Mouse (Mus musculus): ENCODE data around the gene Akap13. TPM values are rescaled to one million over a fixed set of nuclear protein-coding genes. Genes with fewer than 3 reads are reported as not detected.

Akap13 gene
- total and polyA plus RNA-seq, 2 experiments: 8.5 to 92.1 TPM

DNA sequence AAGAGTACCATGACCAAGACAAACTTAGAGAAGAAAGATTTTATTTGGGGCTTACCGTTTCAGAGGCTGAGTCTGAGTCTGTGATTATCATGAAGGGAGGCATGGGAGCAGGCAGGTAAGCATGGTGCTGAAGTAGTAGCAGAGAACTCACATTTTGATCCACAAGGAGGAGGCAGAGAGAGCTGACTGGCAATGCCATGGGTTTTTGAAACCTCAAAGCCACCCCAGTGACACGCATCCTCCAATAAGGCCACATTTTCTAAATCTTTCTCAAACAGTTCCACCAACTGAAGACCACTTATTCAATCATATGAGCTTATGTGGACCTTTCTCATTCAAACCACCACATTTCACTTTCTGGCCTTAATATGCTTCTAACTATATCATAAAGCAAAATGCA, 121.5 kb downstream of the Akap13 start:
- H3K4me1 ChIP-seq (ENCODE audit: control insufficient read depth, insufficient read depth, low read length): peaks cover 4% of the 10 kb centered on the region; the same call in 1 of the 2 replicates
- no peak overlapping the region for H3K9ac ChIP-seq (ENCODE audit: low read depth, low read length)
- DNase-seq (ENCODE audit: extremely low read depth, low read depth, low spot score): no peak
- H3K79me2 ChIP-seq (ENCODE audit: control insufficient read depth, insufficient read depth, low read length): no peaks in the 10 kb centered on the region; the same call in 1 of the 2 replicates
- H3K4me3 ChIP-seq (ENCODE audit: insufficient read depth, low read depth, low read length): no peak overlapping the region
- no peaks in the 10 kb centered on the region for H3K27me3 ChIP-seq (ENCODE audit: control insufficient read depth, insufficient read depth, low read length)
- H3K27ac ChIP-seq (replicated peaks; ENCODE audit: insufficient read depth, low read depth, low read length): no peak overlapping the region
- WGBS: 95% methylated on average over 2 of the region's 2 CpGs
- no peak for TF ChIP-seq POLR2A (IDR thresholded peaks at IDR 0.05; ENCODE audit: extremely low read depth, insufficient read depth, low read length)
- TF ChIP-seq CTCF (IDR thresholded peaks at IDR 0.05; ENCODE audit: low read depth, low read length): no peak
- H3K36me3 ChIP-seq (ENCODE audit: control insufficient read depth, insufficient read depth, low read length): peaks cover 12% of the 10 kb centered on the region

DNA sequence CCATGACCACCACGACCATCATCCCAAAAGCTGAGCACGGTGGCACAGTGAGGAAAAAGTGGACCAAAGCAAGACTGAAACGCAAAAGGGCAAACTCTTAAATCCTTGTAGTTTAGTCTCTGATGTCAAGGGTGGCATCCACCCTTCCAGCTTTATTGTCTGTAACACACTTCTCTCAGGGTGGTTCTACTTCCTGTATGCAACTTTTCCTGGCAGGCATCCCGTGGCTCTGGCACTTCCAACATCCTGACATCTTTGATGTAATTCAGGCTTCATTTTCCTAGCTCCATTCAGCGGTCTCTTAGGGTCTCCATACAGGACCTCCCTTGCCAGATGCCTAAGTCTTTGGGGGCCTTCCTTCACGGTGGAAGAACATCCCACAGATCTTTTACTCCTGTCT, 122.0 kb downstream of the Akap13 start:
- peaks cover 4% of the 10 kb centered on the region; the same call in 1 of the 2 replicates for H3K4me1 ChIP-seq (ENCODE audit: control insufficient read depth, insufficient read depth, low read length)
- TF ChIP-seq CTCF (IDR thresholded peaks at IDR 0.05; ENCODE audit: low read depth, low read length): no peak
- no peak for TF ChIP-seq POLR2A (IDR thresholded peaks at IDR 0.05; ENCODE audit: extremely low read depth, insufficient read depth, low read length)
- H3K9ac ChIP-seq (ENCODE audit: low read depth, low read length): no peak overlapping the region
- peaks cover 12% of the 10 kb centered on the region for H3K36me3 ChIP-seq (ENCODE audit: control insufficient read depth, insufficient read depth, low read length)
- no peak for DNase-seq (ENCODE audit: extremely low read depth, low read depth, low spot score)
- H3K27ac ChIP-seq (replicated peaks; ENCODE audit: insufficient read depth, low read depth, low read length): no peak overlapping the region
- H3K4me3 ChIP-seq (ENCODE audit: insufficient read depth, low read depth, low read length): no peak overlapping the region
- no peaks in the 10 kb centered on the region for H3K27me3 ChIP-seq (ENCODE audit: control insufficient read depth, insufficient read depth, low read length)
- 86% methylated on average over 6 of the region's 6 CpGs for WGBS
- peaks cover 3% of the 10 kb centered on the region; the same call in 1 of the 2 replicates for H3K79me2 ChIP-seq (ENCODE audit: control insufficient read depth, insufficient read depth, low read length)

DNA sequence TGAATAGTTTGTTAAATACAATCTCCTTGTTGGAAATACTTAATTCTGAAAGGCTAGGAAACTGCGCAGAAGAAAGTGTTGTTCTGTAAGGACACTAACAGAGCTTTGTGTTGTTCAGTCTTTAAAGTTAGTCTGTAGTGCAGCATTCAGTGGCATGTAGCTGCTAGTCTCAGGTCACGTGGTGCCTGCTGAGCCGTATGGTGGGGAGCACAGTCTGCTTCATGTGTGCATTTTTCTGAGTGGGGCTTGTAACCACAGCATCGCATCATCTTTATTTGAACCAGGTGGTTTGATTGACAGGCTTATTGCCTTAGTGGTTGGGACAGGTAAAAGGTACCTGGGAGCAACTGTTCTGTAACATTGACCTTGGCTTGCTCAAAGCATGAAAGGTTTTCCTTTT, 123.3 kb downstream of the Akap13 start:
- Histone ChIP-seq H3K4me3 (ENCODE audit: insufficient read depth, low read depth, low read length) (no peak overlapping the region), H3K27me3 (ENCODE audit: control insufficient read depth, insufficient read depth, low read length) (no peaks in the 10 kb centered on the region), H3K36me3 (ENCODE audit: control insufficient read depth, insufficient read depth, low read length) (peaks cover 12% of the 10 kb centered on the region), H3K9ac (ENCODE audit: low read depth, low read length) (no peak overlapping the region), H3K27ac (replicated peaks; ENCODE audit: insufficient read depth, low read depth, low read length) (no peak overlapping the region), H3K4me1 (ENCODE audit: control insufficient read depth, insufficient read depth, low read length) (peaks cover 7% of the 10 kb centered on the region; the same call in 1 of the 2 replicates), H3K79me2 (ENCODE audit: control insufficient read depth, insufficient read depth, low read length) (peaks cover 8% of the 10 kb centered on the region; the same call in 1 of the 2 replicates)
- no peak for TF ChIP-seq POLR2A (IDR thresholded peaks at IDR 0.05; ENCODE audit: extremely low read depth, insufficient read depth, low read length)
- TF ChIP-seq CTCF (IDR thresholded peaks at IDR 0.05; ENCODE audit: low read depth, low read length): no peak
- DNase-seq (ENCODE audit: extremely low read depth, low read depth, low spot score): no peak
- 98% methylated on average over 4 of the region's 4 CpGs for WGBS

- peaks cover 16% of the 10 kb centered on the region for H3K36me3 ChIP-seq (ENCODE audit: control insufficient read depth, insufficient read depth, low read length)
- no peak overlapping the region for H3K9ac ChIP-seq (ENCODE audit: low read depth, low read length)
- H3K4me3 ChIP-seq (ENCODE audit: insufficient read depth, low read depth, low read length): no peak overlapping the region
- no peak overlapping the region for H3K27ac ChIP-seq (replicated peaks; ENCODE audit: insufficient read depth, low read depth, low read length)
- no peak for TF ChIP-seq CTCF (IDR thresholded peaks at IDR 0.05; ENCODE audit: low read depth, low read length)
- no peak for TF ChIP-seq POLR2A (IDR thresholded peaks at IDR 0.05; ENCODE audit: extremely low read depth, insufficient read depth, low read length)
- no peaks in the 10 kb centered on the region for H3K27me3 ChIP-seq (ENCODE audit: control insufficient read depth, insufficient read depth, low read length)
- H3K79me2 ChIP-seq (ENCODE audit: control insufficient read depth, insufficient read depth, low read length): peaks cover 8% of the 10 kb centered on the region; the same call in 1 of the 2 replicates
- DNase-seq (ENCODE audit: extremely low read depth, low read depth, low spot score): no peak
- WGBS: 89% methylated on average over 4 of the region's 4 CpGs
- peaks cover 4% of the 10 kb centered on the region for H3K4me1 ChIP-seq (ENCODE audit: control insufficient read depth, insufficient read depth, low read length)
These were observed 126.8 kb downstream of the Akap13 start for GRCm38 (mm10) chr7:75582091-75582490.

DNA sequence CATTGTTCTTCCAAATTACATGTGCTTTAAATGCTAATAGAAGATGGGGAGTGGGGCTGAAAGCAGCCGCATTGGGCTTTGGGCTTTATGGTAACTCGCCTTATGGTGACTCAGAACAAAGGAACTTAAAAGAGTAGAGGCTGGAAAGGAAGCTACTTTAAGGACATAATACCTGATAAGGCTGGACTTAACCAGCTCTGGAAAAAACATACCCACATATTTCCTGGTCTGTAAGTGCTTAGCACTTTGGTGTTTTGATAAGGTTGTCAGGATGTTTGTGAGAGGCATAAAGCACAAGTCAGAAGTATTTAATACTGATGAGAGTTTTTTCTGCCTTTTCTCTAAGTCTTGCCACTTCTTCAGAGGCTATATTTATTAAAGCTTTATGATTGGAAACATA, 128.8 kb downstream of the Akap13 start:
- Histone ChIP-seq H3K4me3 (ENCODE audit: insufficient read depth, low read depth, low read length) (no peak overlapping the region), H3K27ac (replicated peaks; ENCODE audit: insufficient read depth, low read depth, low read length) (no peak overlapping the region), H3K4me1 (ENCODE audit: control insufficient read depth, insufficient read depth, low read length) (peaks cover 8% of the 10 kb centered on the region), H3K36me3 (ENCODE audit: control insufficient read depth, insufficient read depth, low read length) (peaks cover 19% of the 10 kb centered on the region), H3K79me2 (ENCODE audit: control insufficient read depth, insufficient read depth, low read length) (peaks cover 9% of the 10 kb centered on the region; the same call in 1 of the 2 replicates), H3K27me3 (ENCODE audit: control insufficient read depth, insufficient read depth, low read length) (no peaks in the 10 kb centered on the region), H3K9ac (ENCODE audit: low read depth, low read length) (no peak overlapping the region)
- TF ChIP-seq POLR2A (IDR thresholded peaks at IDR 0.05; ENCODE audit: extremely low read depth, insufficient read depth, low read length): no peak
- TF ChIP-seq CTCF (IDR thresholded peaks at IDR 0.05; ENCODE audit: low read depth, low read length): no peak
- DNase-seq (ENCODE audit: extremely low read depth, low read depth, low spot score): no peak
- WGBS: 73% methylated on average over 2 of the region's 2 CpGs

GRCm38 (mm10) chr7:75585409-75585808, 130.1 kb downstream of the Akap13 start:
- H3K4me1 ChIP-seq (ENCODE audit: control insufficient read depth, insufficient read depth, low read length): peaks cover 8% of the 10 kb centered on the region
- peak; percentile 60 for DNase-seq (ENCODE audit: extremely low read depth, low read depth, low spot score)
- no peak overlapping the region for H3K4me3 ChIP-seq (ENCODE audit: insufficient read depth, low read depth, low read length)
- H3K27me3 ChIP-seq (ENCODE audit: control insufficient read depth, insufficient read depth, low read length): no peaks in the 10 kb centered on the region
- H3K79me2 ChIP-seq (ENCODE audit: control insufficient read depth, insufficient read depth, low read length): peaks cover 16% of the 10 kb centered on the region
- WGBS: 71% methylated on average over 6 of the region's 6 CpGs
- TF ChIP-seq CTCF (IDR thresholded peaks at IDR 0.05; ENCODE audit: low read depth, low read length): no peak
- TF ChIP-seq POLR2A (IDR thresholded peaks at IDR 0.05; ENCODE audit: extremely low read depth, insufficient read depth, low read length): no peak
- no peak overlapping the region for H3K9ac ChIP-seq (ENCODE audit: low read depth, low read length)
- H3K27ac ChIP-seq (replicated peaks; ENCODE audit: insufficient read depth, low read depth, low read length): no peak overlapping the region
- peaks cover 21% of the 10 kb centered on the region for H3K36me3 ChIP-seq (ENCODE audit: control insufficient read depth, insufficient read depth, low read length)
